Mouse (Mus musculus) spleen, adult 18-20 months (tissue): ENCODE measurements around the gene Fuk.
"Not testable (repeated sequence)": the region's sequence is repeated elsewhere in the genome, so short reads cannot be mapped to it uniquely, and the experiment has no call there.

ENCODE experiments used
- DNase-seq, 2 experiments: peaks; one replicate each; pipeline ENCODE4 v3.0.0; 2022; ENCODE audit warnings: mixed read lengths in 2 of 2

The Fuk gene

GRCm38 (mm10) chr8:110918460-110918859 is 16.2 kb upstream of the Fuk start:
- DNase-seq = no peak

- no peak for DNase-seq
Observed at GRCm38 (mm10) chr8:110918027-110918426, 15.7 kb upstream of the Fuk start.

DNA sequence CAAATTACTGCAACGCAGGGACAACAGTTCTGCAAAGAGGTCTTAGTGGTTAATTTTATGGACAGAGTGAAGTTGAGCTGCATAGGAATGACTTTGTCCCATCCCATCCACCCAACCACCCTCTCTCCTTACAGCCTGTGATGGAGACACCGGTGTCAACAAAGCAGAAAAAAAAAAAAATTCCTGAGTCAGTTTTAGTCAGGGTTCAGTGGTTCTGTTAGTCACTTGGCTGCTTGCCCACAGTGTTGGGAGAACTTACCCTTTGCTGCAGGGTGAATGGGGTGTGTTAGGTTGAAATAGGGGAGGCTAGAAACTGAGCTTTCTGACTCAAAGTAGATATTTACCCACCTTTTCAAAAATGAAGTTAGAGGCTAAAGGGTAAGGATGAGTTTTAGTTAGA is 15.1 kb upstream of the Fuk start:
- DNase-seq = no peak

DNA sequence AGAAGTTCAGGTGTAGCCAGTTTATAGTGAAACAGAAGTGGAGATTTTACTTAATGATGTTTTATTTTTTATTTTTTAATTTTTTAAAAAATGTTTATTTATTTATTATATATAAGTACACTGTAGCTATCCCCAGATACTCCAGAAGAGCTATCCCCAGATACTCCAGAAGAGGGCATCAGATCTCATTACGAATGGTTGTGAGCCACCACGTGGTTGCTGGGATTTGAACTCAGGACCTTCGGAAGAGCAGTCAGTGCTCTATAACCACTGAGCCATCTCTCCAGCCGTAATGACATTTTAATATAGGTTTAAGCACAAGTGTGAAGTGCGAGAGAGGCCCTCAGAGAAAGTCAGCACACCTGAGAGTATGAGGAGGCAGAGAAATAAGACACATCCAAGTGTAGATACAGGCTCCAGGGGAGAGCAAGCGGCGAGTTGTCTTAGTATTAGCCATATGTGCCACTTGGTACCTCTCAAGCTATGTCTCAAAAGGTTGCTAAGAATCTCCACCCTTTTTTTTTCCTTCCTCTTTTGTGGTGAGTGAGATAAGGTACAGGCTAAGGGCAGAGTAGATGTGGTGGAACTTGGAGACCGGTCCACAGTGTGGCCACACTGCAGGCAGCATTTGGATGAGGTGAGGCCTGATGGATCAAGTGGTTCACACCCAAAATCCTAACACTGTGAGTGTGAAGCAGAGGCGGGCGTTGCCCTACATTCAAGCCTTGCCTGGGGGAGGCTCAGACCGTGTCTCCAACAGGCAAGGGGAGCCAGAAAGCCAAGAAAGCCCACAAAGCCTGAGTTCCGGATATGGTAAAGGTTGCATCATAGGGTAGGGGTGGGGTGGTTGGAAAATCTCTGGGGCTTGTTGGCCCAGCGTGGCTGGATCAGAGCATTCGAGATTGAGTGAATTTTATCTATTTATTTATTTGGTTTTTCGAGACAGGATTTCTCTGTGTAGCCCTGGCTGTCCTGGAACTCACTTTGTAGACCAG is 9.6 kb upstream of the Fuk start:
- no peak for DNase-seq

DNA sequence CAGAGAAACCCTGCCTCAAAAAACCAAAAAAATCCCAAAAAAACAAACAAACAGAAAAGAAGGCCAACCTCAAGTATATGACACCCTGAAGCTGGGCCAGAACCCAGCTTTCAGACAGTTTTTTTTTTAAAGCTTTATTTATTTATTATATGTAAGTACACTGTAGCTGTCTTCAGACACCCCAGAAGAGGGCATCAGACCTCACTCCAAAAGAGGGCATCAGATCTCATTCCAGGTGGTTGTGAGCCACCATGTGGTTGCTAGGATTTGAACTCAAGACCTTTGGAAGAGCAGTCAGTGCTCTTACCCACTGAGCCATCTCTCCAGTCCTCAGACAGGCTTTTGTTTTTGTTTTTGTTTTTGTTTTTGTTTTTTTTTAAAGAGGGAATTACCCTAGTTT is 7.6 kb upstream of the Fuk start:
- not testable (repeated sequence) for DNase-seq

- DNase-seq = no peak
Observed at GRCm38 (mm10) chr8:110906682-110907081, 4.4 kb upstream of the Fuk start.

- DNase-seq = no peak
Observed at GRCm38 (mm10) chr8:110905404-110905803, 3.1 kb upstream of the Fuk start.

- DNase-seq = no peak
Observed at GRCm38 (mm10) chr8:110902579-110902965, 284 bp upstream of the Fuk start.

DNA sequence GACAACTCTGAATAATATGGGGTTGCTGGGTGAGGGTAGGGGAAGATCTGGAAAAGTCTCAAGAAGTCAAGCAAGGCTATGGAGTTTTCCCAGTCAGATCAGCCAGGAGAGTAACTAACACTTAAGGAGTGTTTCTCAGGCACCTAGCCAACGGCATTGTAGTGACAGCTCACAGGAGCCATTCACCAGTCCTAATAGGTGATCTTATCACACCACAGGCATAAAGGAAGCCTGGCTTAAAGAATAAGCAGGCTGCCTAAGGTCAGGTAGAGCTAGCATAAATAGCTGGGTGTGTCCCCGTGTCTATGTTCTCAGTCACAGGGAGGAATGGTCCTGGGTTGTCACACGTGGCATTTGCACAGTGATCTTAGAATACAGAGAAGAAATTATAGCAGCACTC is 1.2 kb downstream of the Fuk start:
- no peak for DNase-seq

GRCm38 (mm10) chr8:110897495-110897894 is 4.8 kb downstream of the Fuk start:
- no peak for DNase-seq

DNA sequence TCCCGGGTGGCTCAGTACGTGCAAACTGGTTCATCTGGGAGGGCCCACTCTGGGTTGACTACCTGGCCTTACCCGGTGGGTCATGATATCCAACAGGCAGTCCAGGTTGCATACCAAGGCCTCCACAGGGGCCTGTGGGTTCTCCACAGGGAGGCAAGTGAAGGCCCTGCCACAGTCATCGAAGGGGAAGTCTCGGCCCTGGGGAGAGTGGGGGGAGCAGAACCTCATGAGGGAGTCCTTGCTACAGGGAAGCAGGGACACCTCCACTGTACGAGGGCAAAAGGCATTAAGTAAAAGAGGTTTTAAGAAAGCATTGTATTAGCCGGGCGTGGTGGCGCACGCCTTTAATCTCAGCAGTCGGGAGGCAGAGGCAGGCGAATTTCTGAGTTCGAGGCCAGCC is 6.5 kb downstream of the Fuk start:
- no peak for DNase-seq

DNA sequence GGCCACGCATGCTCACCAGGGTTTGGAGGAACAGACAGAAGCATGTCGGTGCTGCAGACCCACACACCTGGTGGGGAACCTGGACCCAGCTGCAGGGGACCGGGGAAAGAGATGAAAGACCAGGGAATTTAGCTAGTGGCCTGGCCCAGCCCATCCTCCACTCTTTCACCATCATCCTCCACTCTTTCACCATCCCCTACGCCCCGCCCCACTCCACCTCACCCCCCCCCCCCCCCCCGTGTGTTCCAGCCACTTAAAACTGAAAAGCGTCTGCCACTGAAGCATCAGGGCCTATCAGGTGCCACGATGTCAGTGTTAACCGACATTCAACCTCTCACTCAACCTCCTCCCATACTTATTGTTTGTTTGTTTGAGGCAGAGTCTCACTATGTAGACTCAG is 7.0 kb downstream of the Fuk start:
- DNase-seq = no peak

DNA sequence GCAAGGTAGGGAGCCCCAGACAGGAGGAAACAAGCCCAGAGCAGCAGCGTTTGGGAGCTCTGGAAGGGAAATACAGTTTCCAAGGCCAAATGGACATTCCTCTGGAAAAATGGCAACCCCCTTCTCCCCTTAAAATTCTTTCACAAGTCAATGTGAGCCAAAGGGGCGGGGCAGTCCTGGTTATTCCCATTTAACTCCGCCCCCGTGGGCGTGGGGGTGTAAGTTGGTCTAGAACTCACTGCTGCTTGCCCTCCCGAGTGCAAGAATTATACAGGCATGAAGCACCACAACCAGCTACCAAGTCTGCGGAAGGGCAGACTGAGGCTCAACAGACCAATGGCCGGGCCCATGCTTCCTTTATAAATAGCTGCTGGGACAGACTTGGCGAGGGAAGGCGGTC is 7.4 kb downstream of the Fuk start:
- DNase-seq = no peak

- DNase-seq = no peak
Observed at GRCm38 (mm10) chr8:110892913-110893312, 9.4 kb downstream of the Fuk start.

- no peak for DNase-seq
Observed at GRCm38 (mm10) chr8:110892040-110892439, 10.2 kb downstream of the Fuk start.

DNA sequence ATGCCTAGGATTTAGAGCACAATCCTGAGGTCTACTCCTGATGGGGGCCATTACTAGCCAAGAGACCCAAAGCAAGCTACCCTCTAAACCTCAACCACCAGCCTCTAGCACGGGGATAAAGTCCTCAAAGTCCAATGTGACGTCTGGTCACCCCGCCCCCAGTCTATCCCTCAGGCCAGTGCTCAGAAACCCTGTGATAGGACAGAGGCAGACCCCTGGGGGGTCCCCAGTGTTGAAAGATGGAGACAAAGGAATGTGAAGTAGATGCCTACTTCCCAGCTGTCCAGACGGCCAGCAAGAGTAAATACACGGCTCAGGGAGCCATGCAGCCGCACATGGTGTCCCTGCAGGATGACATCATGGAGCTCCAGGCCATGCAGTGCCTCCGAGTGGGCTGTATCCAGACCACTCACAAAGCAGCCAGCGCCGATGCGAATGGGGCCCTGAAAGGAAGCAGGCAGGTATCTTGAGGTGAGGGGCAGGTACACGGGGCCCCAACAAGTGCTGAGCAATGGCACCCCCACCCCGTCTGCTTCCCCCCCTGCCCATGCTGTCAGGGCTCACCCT is 12.3 kb downstream of the Fuk start:
- DNase-seq = no peak

GRCm38 (mm10) chr8:110888860-110889259 is 13.4 kb downstream of the Fuk start:
- no peak for DNase-seq

GRCm38 (mm10) chr8:110888441-110888840 is 13.8 kb downstream of the Fuk start:
- DNase-seq = no peak

DNA sequence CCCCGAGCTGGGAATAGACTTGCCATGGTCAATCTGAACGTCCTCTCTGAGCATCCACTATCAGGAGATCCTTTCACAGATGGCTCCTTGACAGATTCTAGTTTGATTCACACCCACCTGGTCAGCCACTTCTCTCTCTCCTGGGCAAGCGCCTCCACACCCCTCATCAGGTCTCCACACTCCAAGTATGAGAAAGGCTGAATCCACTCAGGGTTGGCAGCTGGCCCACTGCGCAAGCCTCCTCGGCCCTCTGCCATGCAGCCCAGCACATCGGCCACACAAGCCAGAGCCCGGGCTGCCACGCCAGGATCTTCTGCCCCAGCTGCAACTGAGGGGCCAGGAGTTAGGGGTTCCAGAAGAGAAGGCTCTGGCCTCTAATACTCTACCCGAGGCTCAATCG is 14.7 kb downstream of the Fuk start:
- DNase-seq = no peak

DNA sequence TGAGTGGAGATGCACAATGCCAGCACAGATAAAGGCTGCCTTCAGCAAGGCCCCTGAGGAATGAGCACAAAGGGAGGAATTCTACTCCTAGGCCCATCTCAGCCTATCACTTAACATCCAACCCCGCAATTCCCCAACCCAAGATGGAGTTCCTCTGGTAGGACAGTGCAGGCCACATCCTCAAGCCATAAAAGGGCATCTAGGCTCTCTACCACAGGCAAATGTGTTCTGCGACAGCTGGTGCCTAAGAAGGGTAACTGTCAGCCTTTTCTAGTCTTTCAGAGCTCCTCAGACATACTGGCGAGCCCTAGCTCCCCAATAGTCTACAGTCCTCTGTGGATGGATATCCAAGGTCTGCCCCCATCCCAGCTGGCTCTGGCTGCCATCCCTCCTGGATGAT is 15.7 kb downstream of the Fuk start:
- DNase-seq = no peak

GRCm38 (mm10) chr8:110883824-110884223 is 18.5 kb downstream of the Fuk start:
- no peak for DNase-seq

GRCm38 (mm10) chr8:110881741-110882310 is 20.5 kb downstream of the Fuk start:
- no peak for DNase-seq

DNA sequence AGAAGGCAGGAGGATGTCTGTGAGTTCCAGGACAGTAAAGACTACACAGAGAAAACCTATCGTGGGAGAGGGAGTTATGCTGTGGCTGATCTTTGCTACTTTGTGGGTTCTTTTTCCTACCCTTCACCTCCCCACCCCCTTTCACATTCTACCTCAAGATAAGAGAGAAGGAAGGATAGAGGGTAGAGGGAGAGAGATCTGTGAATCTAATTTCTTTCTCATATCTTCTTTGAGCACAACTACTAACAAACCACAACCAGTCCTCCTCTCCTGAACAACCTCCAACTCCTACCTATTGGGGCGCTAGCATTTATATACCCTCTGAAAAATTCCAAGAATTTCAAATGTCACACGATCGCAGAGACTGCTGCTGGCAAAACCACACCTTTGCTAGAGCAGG is 24.4 kb downstream of the Fuk start:
- no peak for DNase-seq

DNA sequence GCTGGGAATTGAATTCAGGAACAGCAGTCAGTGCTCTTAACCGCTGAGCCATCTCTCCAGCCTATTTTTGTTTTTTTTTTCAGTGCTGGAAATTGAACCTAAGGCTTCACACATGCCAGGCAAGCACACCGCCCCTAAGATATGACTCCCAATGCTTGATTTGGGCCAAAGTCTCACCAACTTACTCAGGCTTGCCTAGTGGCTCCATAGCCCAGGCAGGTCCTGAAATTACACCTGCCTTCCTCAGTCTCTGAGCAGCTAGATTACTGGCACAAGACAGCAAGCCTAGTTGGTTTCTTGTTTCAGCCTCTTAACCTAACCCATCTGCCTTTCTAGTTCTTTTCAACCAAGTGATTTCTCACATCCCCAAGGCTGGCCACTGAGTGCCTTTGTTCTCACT is 31.8 kb downstream of the Fuk start:
- DNase-seq = no peak
